Mouse (Mus musculus): ENCODE measurements at regions not wholly inside any gene's neighbourhood (a gene's known extent, or its start where the extent isn't known, plus 50 kb on each side); places are given as distances from the start of the nearest gene placed in this dataset.

DNA sequence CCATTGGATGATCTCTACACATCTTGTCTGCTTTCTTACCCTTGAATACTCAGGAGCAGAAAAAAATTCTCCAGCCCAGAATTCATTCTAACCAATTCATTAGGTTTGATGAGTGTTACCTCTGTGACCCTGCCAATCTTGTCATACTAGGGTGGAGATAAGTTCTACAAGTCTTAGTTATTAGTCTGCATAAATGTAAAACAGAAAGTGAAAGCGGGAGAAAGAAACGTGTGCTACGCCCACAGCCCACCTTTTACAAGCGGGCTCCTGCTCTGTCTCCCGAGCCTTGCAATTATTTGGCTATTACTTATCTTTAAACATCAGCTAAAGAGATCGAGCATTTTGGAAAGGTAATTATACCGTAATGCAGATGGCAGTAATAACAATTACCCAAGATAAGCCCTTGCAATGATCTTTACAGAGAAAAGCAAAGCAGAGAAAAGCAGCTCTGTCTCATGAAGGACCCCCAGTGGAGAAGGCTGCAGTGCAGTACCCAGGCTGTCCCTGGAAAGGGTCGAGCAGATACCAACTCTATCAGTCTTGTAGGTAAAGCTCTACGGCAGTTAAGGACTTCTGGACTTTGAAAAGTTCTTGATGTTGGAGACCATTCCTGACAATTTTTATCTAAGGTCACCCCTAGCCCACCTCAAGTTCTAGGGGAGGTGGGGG is 286.1 kb upstream of the Ppargc1a start:
- TF ChIP-seq POLR2A (IDR thresholded peaks at IDR 0.05; ENCODE audit: extremely low read depth, insufficient read depth, low read length), result no peak
- no peak for TF ChIP-seq CTCF (IDR thresholded peaks at IDR 0.05; ENCODE audit: low read depth, low read length)
